Mouse (Mus musculus): ENCODE results near the gene Krtap1-4. TPM values are rescaled to one million over a fixed set of nuclear protein-coding genes. Genes with fewer than 3 reads are reported as not detected.

Krtap1-4 gene
- polyA plus RNA-seq, 1 experiment from 2014 or later: not detected

GRCm38 (mm10) chr11:99559366-99559765, 24.1 kb downstream of the Krtap1-4 start, which contains the start of gene Gm11939:
Gm11939 (minus strand) TSS chr11:99559466.
- no peak within 1 kb of the TSS for H3K9ac ChIP-seq (replicated peaks; ENCODE audit: low read length)
- H3K4me1 ChIP-seq (ENCODE audit: control insufficient read depth, insufficient read depth, low read length): no peaks in the 10 kb centered on the region
- no peak within 1 kb of the TSS for H3K27ac ChIP-seq (replicated peaks; ENCODE audit: low read depth, low read length)
- DNase-seq: no peak
- H3K9me3 ChIP-seq (ENCODE audit: control insufficient read depth, low read length): no peaks in the 10 kb centered on the region
- no peak within 1 kb of the TSS for H3K4me3 ChIP-seq (replicated peaks; ENCODE audit: low read depth, low read length)
- H3K36me3 ChIP-seq (ENCODE audit: control insufficient read depth, insufficient read depth, low read length): no peaks in the 10 kb centered on the region
- no peak for ATAC-seq (ENCODE audit: low FRiP score, low TSS enrichment)
- WGBS: 91% methylated on average over 9 of the region's 9 CpGs
- no peaks in the 10 kb centered on the region for H3K27me3 ChIP-seq (ENCODE audit: control insufficient read depth, insufficient read depth, low read length)
- H3K4me2 ChIP-seq (ENCODE audit: low read length): no peak within 1 kb of the TSS

- H3K4me2 ChIP-seq (ENCODE audit: low read length): no peak overlapping the region
- no peaks in the 10 kb centered on the region for H3K36me3 ChIP-seq (ENCODE audit: control insufficient read depth, insufficient read depth, low read length)
- 85% methylated on average over 3 of the region's 3 CpGs for WGBS
- no peak overlapping the region for H3K9ac ChIP-seq (replicated peaks; ENCODE audit: low read length)
- H3K4me3 ChIP-seq (replicated peaks; ENCODE audit: low read depth, low read length): no peak overlapping the region
- no peaks in the 10 kb centered on the region for H3K27me3 ChIP-seq (ENCODE audit: control insufficient read depth, insufficient read depth, low read length)
- DNase-seq (no peak), ATAC-seq (ENCODE audit: low FRiP score, low TSS enrichment) (no peak)
- H3K27ac ChIP-seq (replicated peaks; ENCODE audit: low read depth, low read length): no peak overlapping the region
- no peaks in the 10 kb centered on the region for H3K9me3 ChIP-seq (ENCODE audit: control insufficient read depth, low read length)
- H3K4me1 ChIP-seq (ENCODE audit: control insufficient read depth, insufficient read depth, low read length): no peaks in the 10 kb centered on the region
These were observed 25.3 kb downstream of the Krtap1-4 start for GRCm38 (mm10) chr11:99557976-99558745.

- H3K4me3 ChIP-seq (replicated peaks; ENCODE audit: low read depth, low read length): no peak within 1 kb of the TSS
- H3K27me3 ChIP-seq (ENCODE audit: control insufficient read depth, insufficient read depth, low read length): no peaks in the 10 kb centered on the region
- H3K9me3 ChIP-seq (ENCODE audit: control insufficient read depth, low read length): no peaks in the 10 kb centered on the region
- ATAC-seq (ENCODE audit: low FRiP score, low TSS enrichment): no peak
- H3K36me3 ChIP-seq (ENCODE audit: control insufficient read depth, insufficient read depth, low read length): no peaks in the 10 kb centered on the region
- H3K27ac ChIP-seq (replicated peaks; ENCODE audit: low read depth, low read length): no peak within 1 kb of the TSS
- DNase-seq: no peak
- H3K4me1 ChIP-seq (ENCODE audit: control insufficient read depth, insufficient read depth, low read length): no peaks in the 10 kb centered on the region
- no peak within 1 kb of the TSS for H3K9ac ChIP-seq (replicated peaks; ENCODE audit: low read length)
- WGBS: 81% methylated on average over 2 of the region's 2 CpGs
- H3K4me2 ChIP-seq (ENCODE audit: low read length): no peak within 1 kb of the TSS
These were observed 26.7 kb downstream of the Krtap1-4 start, which contains the start of gene Krtap3-2 for GRCm38 (mm10) chr11:99556753-99557152. Krtap3-2 (minus strand) TSS chr11:99556853.

- Histone ChIP-seq H3K27ac (replicated peaks; ENCODE audit: low read depth, low read length) (no peak overlapping the region), H3K36me3 (ENCODE audit: control insufficient read depth, insufficient read depth, low read length) (no peaks in the 10 kb centered on the region), H3K4me3 (replicated peaks; ENCODE audit: low read depth, low read length) (no peak overlapping the region), H3K9ac (replicated peaks; ENCODE audit: low read length) (no peak overlapping the region), H3K4me1 (ENCODE audit: control insufficient read depth, insufficient read depth, low read length) (no peaks in the 10 kb centered on the region), H3K27me3 (ENCODE audit: control insufficient read depth, insufficient read depth, low read length) (no peaks in the 10 kb centered on the region), H3K4me2 (ENCODE audit: low read length) (no peak overlapping the region), H3K9me3 (ENCODE audit: control insufficient read depth, low read length) (no peaks in the 10 kb centered on the region)
- 86% methylated on average over 2 of the region's 2 CpGs for WGBS
- ATAC-seq (ENCODE audit: low FRiP score, low TSS enrichment): no peak
- no peak for DNase-seq
These were observed 27.3 kb downstream of the Krtap1-4 start for GRCm38 (mm10) chr11:99556195-99556594.

GRCm38 (mm10) chr11:99550765-99551164, 32.7 kb downstream of the Krtap1-4 start, which contains the start of gene Krtap3-3:
Krtap3-3 (minus strand) TSS chr11:99550865.
- Histone ChIP-seq H3K4me3 (replicated peaks; ENCODE audit: low read depth, low read length) (no peak within 1 kb of the TSS), H3K27me3 (ENCODE audit: control insufficient read depth, insufficient read depth, low read length) (no peaks in the 10 kb centered on the region), H3K4me2 (ENCODE audit: low read length) (no peak within 1 kb of the TSS), H3K36me3 (ENCODE audit: control insufficient read depth, insufficient read depth, low read length) (no peaks in the 10 kb centered on the region), H3K9ac (replicated peaks; ENCODE audit: low read length) (no peak within 1 kb of the TSS), H3K4me1 (ENCODE audit: control insufficient read depth, insufficient read depth, low read length) (no peaks in the 10 kb centered on the region), H3K9me3 (ENCODE audit: control insufficient read depth, low read length) (no peaks in the 10 kb centered on the region), H3K27ac (replicated peaks; ENCODE audit: low read depth, low read length) (no peak within 1 kb of the TSS)
- WGBS: 86% methylated on average over 4 of the region's 4 CpGs
- ATAC-seq (ENCODE audit: low FRiP score, low TSS enrichment): no peak
- DNase-seq: no peak

GRCm38 (mm10) chr11:99547892-99548291, 35.6 kb downstream of the Krtap1-4 start:
- no peak overlapping the region for H3K4me2 ChIP-seq (ENCODE audit: low read length)
- H3K4me1 ChIP-seq (ENCODE audit: control insufficient read depth, insufficient read depth, low read length): no peaks in the 10 kb centered on the region
- H3K4me3 ChIP-seq (replicated peaks; ENCODE audit: low read depth, low read length): no peak overlapping the region
- DNase-seq (no peak), ATAC-seq (ENCODE audit: low FRiP score, low TSS enrichment) (no peak)
- no peaks in the 10 kb centered on the region for H3K9me3 ChIP-seq (ENCODE audit: control insufficient read depth, low read length)
- H3K9ac ChIP-seq (replicated peaks; ENCODE audit: low read length): no peak overlapping the region
- H3K27ac ChIP-seq (replicated peaks; ENCODE audit: low read depth, low read length): no peak overlapping the region
- no peaks in the 10 kb centered on the region for H3K27me3 ChIP-seq (ENCODE audit: control insufficient read depth, insufficient read depth, low read length)
- no peaks in the 10 kb centered on the region for H3K36me3 ChIP-seq (ENCODE audit: control insufficient read depth, insufficient read depth, low read length)

- peak; percentile 51 for DNase-seq
- H3K9ac ChIP-seq (replicated peaks; ENCODE audit: low read length): no peak overlapping the region
- no peak for ATAC-seq (ENCODE audit: low FRiP score, low TSS enrichment)
These were observed 43.7 kb downstream of the Krtap1-4 start for GRCm38 (mm10) chr11:99539721-99540120.

More at GRCm38 (mm10) chr11:99539721-99540120, 43.7 kb downstream of the Krtap1-4 start:
- Histone ChIP-seq H3K4me1 (ENCODE audit: control insufficient read depth, insufficient read depth, low read length) (no peaks in the 10 kb centered on the region), H3K27me3 (ENCODE audit: control insufficient read depth, insufficient read depth, low read length) (no peaks in the 10 kb centered on the region), H3K27ac (replicated peaks; ENCODE audit: low read depth, low read length) (no peak overlapping the region), H3K9me3 (ENCODE audit: control insufficient read depth, low read length) (no peaks in the 10 kb centered on the region), H3K4me2 (ENCODE audit: low read length) (no peak overlapping the region), H3K36me3 (ENCODE audit: control insufficient read depth, insufficient read depth, low read length) (no peaks in the 10 kb centered on the region), H3K4me3 (replicated peaks; ENCODE audit: low read depth, low read length) (no peak overlapping the region)
- WGBS: 73% methylated on average over 9 of the region's 9 CpGs

Data from midbrain, embryonic 14.5 days (tissue).